Mouse (Mus musculus) stomach, embryonic 14.5 days (tissue): Measurements from ENCODE around the gene Adamtsl5. TPM values are rescaled to one million over a fixed set of nuclear protein-coding genes. Genes with fewer than 3 reads are reported as not detected.
A peak's percentile ranks its signal among the peaks of the same experiment; 100 is the strongest.

Source experiments
- ATAC-seq: fragments of 200-750 bp; cut with Nextera tagmentation; 2 replicates; pipeline ENCODE4 v1.8.0; 2017; ENCODE audit warnings: low read depth, moderate TSS enrichment; ENCODE audit not compliant: insufficient number of reproducible peaks, insufficient read depth, low FRiP score
- H3K27ac ChIP-seq: fragments of 300-500 bp; sonication (generic); 2 replicates; pipeline ENCODE4 v1.5.1; 2014; ENCODE audit warnings: mild to moderate bottlenecking, low read length, moderate library complexity, mixed read lengths
- H3K27me3 ChIP-seq: fragments of 300-500 bp; sonication (generic); 2 replicates; pipeline ENCODE4 v1.6.1; 2014; ENCODE audit warnings: low read length, control low read depth, mixed read lengths; ENCODE audit not compliant: control insufficient read depth, insufficient read depth
- H3K36me3 ChIP-seq: fragments of 300-500 bp; sonication (generic); 2 replicates; pipeline ENCODE4 v1.6.1; 2014; ENCODE audit warnings: mild to moderate bottlenecking, control low read depth, low read length, moderate library complexity, mixed read lengths; ENCODE audit not compliant: control insufficient read depth, insufficient read depth
- H3K4me1 ChIP-seq: fragments of 300-500 bp; sonication (generic); 2 replicates; pipeline ENCODE4 v1.6.1; 2014; ENCODE audit warnings: low read length, control low read depth, mixed read lengths; ENCODE audit not compliant: control insufficient read depth, insufficient read depth
- H3K4me2 ChIP-seq: fragments of 300-500 bp; sonication (generic); replicated peaks from 2 replicates; pipeline ENCODE4 v1.6.1; 2014; ENCODE audit warnings: low read depth, low read length, control low read depth
- H3K4me3 ChIP-seq: fragments of 300-500 bp; sonication (generic); 2 replicates; pipeline ENCODE4 v1.5.1; 2014; ENCODE audit warnings: low read depth, low read length, control low read depth
- H3K9ac ChIP-seq: fragments of 300-500 bp; sonication (generic); replicated peaks from 2 replicates; pipeline ENCODE4 v1.6.1; 2014; ENCODE audit warnings: low read depth, mild to moderate bottlenecking, control low read depth, low read length, moderate library complexity, mixed read lengths
- H3K9me3 ChIP-seq: fragments of 300-500 bp; sonication (generic); 2 replicates; pipeline ENCODE4 v1.6.1; 2016; ENCODE audit warnings: low read depth, low read length, control low read depth; ENCODE audit not compliant: control insufficient read depth
- WGBS: fragments of 180-500 bp; shearing (Covaris S2); extraction: QIAGEN DNeasy Blood & Tissue Kit; methylation state at CpG from one replicate; pipeline ENCODE4 v1.1.7; 2014; 5-methylcytosine and 5-hydroxymethylcytosine counted together
- polyA plus RNA-seq: library from polyadenylated mRNA; unstranded; fragments of >200 nt; fragmentation: Nextera tagmentation; extraction: Ambion mirVana; gene quantifications from 2 replicates; pipeline ENCODE4 v1.2.1, GENCODE M21; 2014

Gene Adamtsl5
- polyA plus RNA-seq, 1 experiment from 2014 or later: 13.6 TPM

GRCm38 (mm10) chr10:80332525-80332989, 15.7 kb downstream of the Adamtsl5 start:
- no peak overlapping the region for H3K27ac ChIP-seq
- no peak overlapping the region for H3K9ac ChIP-seq
- no peak overlapping the region for H3K4me2 ChIP-seq
- WGBS: 82% methylated on average over 5 of the region's 5 CpGs
- no peak overlapping the region for H3K4me3 ChIP-seq
- no peak for ATAC-seq
- no peaks in the 10 kb centered on the region for H3K9me3 ChIP-seq
- H3K27me3 ChIP-seq: no peaks in the 10 kb centered on the region
- H3K36me3 ChIP-seq: no peaks in the 10 kb centered on the region
- peaks cover 17% of the 10 kb centered on the region; the same call in 1 of the 2 replicates for H3K4me1 ChIP-seq

GRCm38 (mm10) chr10:80331636-80332524, 16.3 kb downstream of the Adamtsl5 start:
- no peak for ATAC-seq
- H3K9me3 ChIP-seq: no peaks in the 10 kb centered on the region
- no peak overlapping the region for H3K9ac ChIP-seq
- H3K27me3 ChIP-seq: no peaks in the 10 kb centered on the region
- H3K4me2 ChIP-seq: peak overlapping the region; percentile 95; the same call in 1 of the 2 replicates
- 50% methylated on average over 10 of the region's 10 CpGs for WGBS
- H3K4me3 ChIP-seq: no peak overlapping the region
- H3K36me3 ChIP-seq: no peaks in the 10 kb centered on the region
- H3K27ac ChIP-seq: peak overlapping the region; percentile 0; the same call in 1 of the 2 replicates
- peaks cover 17% of the 10 kb centered on the region; the same call in 1 of the 2 replicates for H3K4me1 ChIP-seq

GRCm38 (mm10) chr10:80330888-80331287, 17.3 kb downstream of the Adamtsl5 start:
- H3K36me3 ChIP-seq: no peaks in the 10 kb centered on the region
- H3K4me1 ChIP-seq: peaks cover 17% of the 10 kb centered on the region; the same call in 1 of the 2 replicates
- H3K27ac ChIP-seq: peak overlapping the region; percentile 0
- peak overlapping the region; percentile 95 for H3K4me2 ChIP-seq
- no peak overlapping the region for H3K9ac ChIP-seq
- WGBS: 58% methylated on average over 2 of the region's 2 CpGs
- H3K27me3 ChIP-seq: no peaks in the 10 kb centered on the region
- no peaks in the 10 kb centered on the region for H3K9me3 ChIP-seq
- peak overlapping the region; percentile 45; the same call in 1 of the 2 replicates for H3K4me3 ChIP-seq
- ATAC-seq: no peak

- H3K27me3 ChIP-seq: no peaks in the 10 kb centered on the region
- no peaks in the 10 kb centered on the region for H3K36me3 ChIP-seq
- H3K9ac ChIP-seq: no peak overlapping the region; the same call in 1 of the 2 replicates
- no peak for ATAC-seq
- H3K27ac ChIP-seq: no peak overlapping the region
- H3K4me3 ChIP-seq: peak overlapping the region; percentile 45
- peaks cover 17% of the 10 kb centered on the region; the same call in 1 of the 2 replicates for H3K4me1 ChIP-seq
- H3K4me2 ChIP-seq: peak overlapping the region; percentile 95
- no peaks in the 10 kb centered on the region for H3K9me3 ChIP-seq
- WGBS: 1% methylated on average over 41 of the region's 41 CpGs
Observed at GRCm38 (mm10) chr10:80330084-80330483, 18.1 kb downstream of the Adamtsl5 start.

GRCm38 (mm10) chr10:80329273-80330081, 18.7 kb downstream of the Adamtsl5 start, which contains the start of the genes Pcsk4 and Reep6:
Gene Pcsk4 (minus strand): TSS chr10:80329498.
Gene Reep6 (plus strand): TSS chr10:80329953.
- Histone ChIP-seq H3K27ac (peak within 1 kb of the TSS; percentile 0; the same call in 1 of the 2 replicates), H3K4me2 (peak within 1 kb of the TSS; percentile 95), H3K9ac (no peak within 1 kb of the TSS; the same call in 1 of the 2 replicates), H3K36me3 (no peaks in the 10 kb centered on the region), H3K4me1 (peaks cover 17% of the 10 kb centered on the region; the same call in 1 of the 2 replicates), H3K27me3 (no peaks in the 10 kb centered on the region), H3K4me3 (peak within 1 kb of the TSS; percentile 45), H3K9me3 (no peaks in the 10 kb centered on the region)
- ATAC-seq: peak; percentile 94
- 3% methylated on average over 36 of the region's 36 CpGs for WGBS

- Histone ChIP-seq H3K36me3 (no peaks in the 10 kb centered on the region), H3K4me2 (no peak overlapping the region), H3K27me3 (no peaks in the 10 kb centered on the region), H3K9me3 (no peaks in the 10 kb centered on the region), H3K27ac (no peak overlapping the region), H3K4me3 (no peak overlapping the region), H3K9ac (no peak overlapping the region), H3K4me1 (0 out of 2 replicates have a peak, but pooled peaks cover 6% of the 10 kb centered on the region)
- WGBS: 75% methylated on average over 21 of the region's 21 CpGs
- no peak for ATAC-seq
Observed at GRCm38 (mm10) chr10:80325045-80325444, 23.2 kb downstream of the Adamtsl5 start.

GRCm38 (mm10) chr10:80324120-80325037, 23.8 kb downstream of the Adamtsl5 start:
- Histone ChIP-seq H3K36me3 (no peaks in the 10 kb centered on the region), H3K9ac (no peak overlapping the region), H3K4me2 (peak overlapping the region; percentile 97), H3K9me3 (no peaks in the 10 kb centered on the region), H3K4me3 (no peak overlapping the region), H3K27me3 (no peaks in the 10 kb centered on the region), H3K27ac (no peak overlapping the region), H3K4me1 (peaks cover 8% of the 10 kb centered on the region; the same call in 1 of the 2 replicates)
- 86% methylated on average over 17 of the region's 17 CpGs for WGBS
- ATAC-seq: no peak
